Mouse (Mus musculus) midbrain, embryonic 15.5 days (tissue): ENCODE measurements at regions not wholly inside any gene's neighbourhood (a gene's known extent, or its start where the extent isn't known, plus 50 kb on each side); places are given as distances from the start of the nearest gene placed in this dataset.
"Not testable (repeated sequence)": the region's sequence is repeated elsewhere in the genome, so short reads cannot be mapped to it uniquely, and the experiment has no call there.

Experiments used
- ATAC-seq: fragments of 200-750 bp; cut with Nextera tagmentation; replicated peaks from 2 replicates; pipeline ENCODE4 v1.8.0; 2017; ENCODE audit warnings: moderate TSS enrichment
- H3K27ac ChIP-seq: fragments of 300-500 bp; sonication (generic); 2 replicates; pipeline ENCODE4 v1.5.1; 2015; ENCODE audit warnings: mild to moderate bottlenecking, inconsistent platforms
- H3K27me3 ChIP-seq: fragments of 300-500 bp; sonication (generic); replicated peaks from 2 replicates; pipeline ENCODE4 v1.6.1; 2015; ENCODE audit warnings: inconsistent platforms
- H3K36me3 ChIP-seq: fragments of 300-500 bp; sonication (generic); replicated peaks from 2 replicates; pipeline ENCODE4 v1.6.1; 2015; ENCODE audit warnings: inconsistent platforms
- H3K4me1 ChIP-seq: fragments of 300-500 bp; sonication (generic); 2 replicates; pipeline ENCODE4 v1.6.1; 2015; ENCODE audit warnings: inconsistent platforms
- H3K4me2 ChIP-seq: fragments of 300-500 bp; sonication (generic); 2 replicates; pipeline ENCODE4 v1.6.1; 2015; ENCODE audit warnings: inconsistent platforms, mild to moderate bottlenecking, moderate library complexity
- H3K4me3 ChIP-seq: fragments of 300-500 bp; sonication (generic); 2 replicates; pipeline ENCODE4 v1.5.1; 2015; ENCODE audit warnings: mild to moderate bottlenecking, inconsistent platforms
- H3K9ac ChIP-seq: fragments of 300-500 bp; sonication (generic); 2 replicates; pipeline ENCODE4 v1.6.1; 2015; ENCODE audit warnings: mild to moderate bottlenecking, inconsistent platforms
- H3K9me3 ChIP-seq: fragments of 300-500 bp; sonication (generic); 2 replicates; pipeline ENCODE4 v1.6.1; 2016; ENCODE audit warnings: inconsistent platforms
- WGBS: fragments of 180-500 bp; shearing (Covaris S2); methylation state at CpG from one replicate; pipeline ENCODE4 v1.1.7; 2015; ENCODE audit warnings: mixed read lengths; 5-methylcytosine and 5-hydroxymethylcytosine counted together

GRCm38 (mm10) chr12:79984025-79984790 lies 128.6 kb downstream of the Zfp36l1 start:
- no peak for ATAC-seq
- 66% methylated on average over 10 of the region's 10 CpGs for WGBS
- peaks cover 7% of the 10 kb centered on the region for H3K4me1 ChIP-seq
- no peak overlapping the region for H3K9ac ChIP-seq
- H3K4me3 ChIP-seq = no peak overlapping the region
- no peaks in the 10 kb centered on the region for H3K9me3 ChIP-seq
- no peak overlapping the region for H3K4me2 ChIP-seq
- no peaks in the 10 kb centered on the region for H3K36me3 ChIP-seq
- H3K27me3 ChIP-seq = no peaks in the 10 kb centered on the region
- no peak overlapping the region for H3K27ac ChIP-seq

GRCm38 (mm10) chr12:79983232-79983631 lies 129.6 kb downstream of the Zfp36l1 start:
- no peak overlapping the region for H3K9ac ChIP-seq
- no peak overlapping the region for H3K4me3 ChIP-seq
- peaks cover 7% of the 10 kb centered on the region for H3K4me1 ChIP-seq
- no peaks in the 10 kb centered on the region for H3K36me3 ChIP-seq
- no peak overlapping the region for H3K27ac ChIP-seq
- no peaks in the 10 kb centered on the region for H3K27me3 ChIP-seq
- no peak for ATAC-seq
- H3K9me3 ChIP-seq = no peaks in the 10 kb centered on the region
- no peak overlapping the region for H3K4me2 ChIP-seq
- WGBS = 77% methylated on average over 6 of the region's 6 CpGs

- not testable (repeated sequence) for H3K4me1 ChIP-seq, H3K9me3 ChIP-seq, H3K27ac ChIP-seq, H3K27me3 ChIP-seq, H3K9ac ChIP-seq, H3K4me2 ChIP-seq, H3K4me3 ChIP-seq, H3K36me3 ChIP-seq, ATAC-seq
- 74% methylated on average over 1 of the region's 1 CpGs for WGBS
Observed at GRCm38 (mm10) chr12:79982497-79982896, 130.3 kb downstream of the Zfp36l1 start.

GRCm38 (mm10) chr12:79980711-79981110 lies 132.1 kb downstream of the Zfp36l1 start:
- H3K27ac ChIP-seq = no peak overlapping the region
- no peak overlapping the region for H3K4me3 ChIP-seq
- H3K4me2 ChIP-seq = no peak overlapping the region
- no peaks in the 10 kb centered on the region for H3K9me3 ChIP-seq
- no peak overlapping the region for H3K9ac ChIP-seq
- H3K36me3 ChIP-seq = no peaks in the 10 kb centered on the region
- H3K27me3 ChIP-seq = no peaks in the 10 kb centered on the region
- 86% methylated on average over 4 of the region's 4 CpGs for WGBS
- H3K4me1 ChIP-seq = no peaks in the 10 kb centered on the region
- no peak for ATAC-seq

GRCm38 (mm10) chr12:79977136-79977535 lies 135.7 kb downstream of the Zfp36l1 start:
- no peak overlapping the region for H3K4me2 ChIP-seq
- H3K9me3 ChIP-seq = no peaks in the 10 kb centered on the region
- H3K36me3 ChIP-seq = no peaks in the 10 kb centered on the region
- no peaks in the 10 kb centered on the region for H3K4me1 ChIP-seq
- WGBS = 99% methylated on average over 3 of the region's 3 CpGs
- H3K27me3 ChIP-seq = no peaks in the 10 kb centered on the region
- ATAC-seq = no peak
- no peak overlapping the region for H3K4me3 ChIP-seq
- no peak overlapping the region for H3K27ac ChIP-seq
- no peak overlapping the region for H3K9ac ChIP-seq

GRCm38 (mm10) chr12:79975466-79976239 lies 137.2 kb downstream of the Zfp36l1 start:
- no peaks in the 10 kb centered on the region for H3K9me3 ChIP-seq
- H3K36me3 ChIP-seq = no peaks in the 10 kb centered on the region
- no peak for ATAC-seq
- H3K9ac ChIP-seq = no peak overlapping the region
- 76% methylated on average over 9 of the region's 9 CpGs for WGBS
- no peak overlapping the region for H3K27ac ChIP-seq
- H3K4me3 ChIP-seq = no peak overlapping the region
- H3K4me1 ChIP-seq = peaks cover 10% of the 10 kb centered on the region
- H3K27me3 ChIP-seq = no peaks in the 10 kb centered on the region
- H3K4me2 ChIP-seq = no peak overlapping the region

- Histone ChIP-seq H3K27me3 (no peaks in the 10 kb centered on the region), H3K9ac (no peak overlapping the region), H3K36me3 (no peaks in the 10 kb centered on the region), H3K9me3 (no peaks in the 10 kb centered on the region), H3K4me3 (no peak overlapping the region), H3K4me1 (peaks cover 16% of the 10 kb centered on the region), H3K4me2 (no peak overlapping the region), H3K27ac (no peak overlapping the region)
- WGBS = 64% methylated on average over 6 of the region's 6 CpGs
- no peak for ATAC-seq
Observed at GRCm38 (mm10) chr12:79975050-79975449, 137.8 kb downstream of the Zfp36l1 start.

GRCm38 (mm10) chr12:79974530-79974929 lies 138.3 kb downstream of the Zfp36l1 start:
- 53% methylated on average over 7 of the region's 7 CpGs for WGBS
- Histone ChIP-seq H3K27ac (no peak overlapping the region), H3K36me3 (no peaks in the 10 kb centered on the region), H3K27me3 (no peaks in the 10 kb centered on the region), H3K9ac (no peak overlapping the region), H3K4me2 (no peak overlapping the region), H3K4me1 (peaks cover 21% of the 10 kb centered on the region), H3K4me3 (no peak overlapping the region), H3K9me3 (no peaks in the 10 kb centered on the region)
- ATAC-seq = no peak

- WGBS = 86% methylated on average over 7 of the region's 7 CpGs
- no peak overlapping the region for H3K4me3 ChIP-seq
Observed at GRCm38 (mm10) chr12:79973566-79974230, 139.1 kb downstream of the Zfp36l1 start.

GRCm38 (mm10) chr12:79970981-79971390 lies 141.8 kb downstream of the Zfp36l1 start:
- H3K4me3 ChIP-seq = no peak overlapping the region
- no peaks in the 10 kb centered on the region for H3K27me3 ChIP-seq
- H3K27ac ChIP-seq = peak overlapping the region; percentile 73
- peaks cover 32% of the 10 kb centered on the region for H3K4me1 ChIP-seq
- no peak for ATAC-seq
- no peak overlapping the region for H3K4me2 ChIP-seq
- 59% methylated on average over 5 of the region's 5 CpGs for WGBS
- H3K9ac ChIP-seq = no peak overlapping the region
- no peaks in the 10 kb centered on the region for H3K9me3 ChIP-seq
- H3K36me3 ChIP-seq = no peaks in the 10 kb centered on the region

More at GRCm38 (mm10) chr12:79973566-79974230, 139.1 kb downstream of the Zfp36l1 start:
- no peak overlapping the region for H3K4me2 ChIP-seq
- no peak for ATAC-seq
- no peaks in the 10 kb centered on the region for H3K9me3 ChIP-seq
- no peak overlapping the region for H3K9ac ChIP-seq
- no peak overlapping the region for H3K27ac ChIP-seq
- no peaks in the 10 kb centered on the region for H3K36me3 ChIP-seq
- no peaks in the 10 kb centered on the region for H3K27me3 ChIP-seq
- H3K4me1 ChIP-seq = peaks cover 25% of the 10 kb centered on the region

GRCm38 (mm10) chr12:79970227-79970901 lies 142.4 kb downstream of the Zfp36l1 start:
- no peak overlapping the region for H3K4me2 ChIP-seq
- peak overlapping the region; percentile 73 for H3K27ac ChIP-seq
- WGBS = 19% methylated on average over 13 of the region's 13 CpGs
- no peak overlapping the region for H3K4me3 ChIP-seq
- peak; percentile 48; the same call in 1 of the 2 replicates for ATAC-seq
- H3K36me3 ChIP-seq = no peaks in the 10 kb centered on the region
- no peak overlapping the region for H3K9ac ChIP-seq
- peaks cover 38% of the 10 kb centered on the region for H3K4me1 ChIP-seq
- H3K27me3 ChIP-seq = no peaks in the 10 kb centered on the region
- no peaks in the 10 kb centered on the region for H3K9me3 ChIP-seq
